Mouse (Mus musculus) cerebellum, adult 2 months (tissue): ENCODE data around the gene Rgp1. TPM values are rescaled to one million over a fixed set of nuclear protein-coding genes. Genes with fewer than 3 reads are reported as not detected.
A peak's percentile ranks its signal among the peaks of the same experiment; 100 is the strongest.

Experiments
- DNase-seq, 2 experiments: peaks; one replicate each; pipeline ENCODE4 v3.0.0; 2021
- H3K27ac ChIP-seq: fragments of 200-500 bp; 2 replicates; pipeline ENCODE4 v1.5.1; 2012; ENCODE audit warnings: low read length, control low read depth, inconsistent platforms; ENCODE audit not compliant: insufficient read depth
- H3K27me3 ChIP-seq: fragments of 200-500 bp; 2 replicates; pipeline ENCODE4 v1.6.1; 2012; ENCODE audit warnings: inconsistent platforms, mild to moderate bottlenecking, low read length, moderate library complexity; ENCODE audit not compliant: control insufficient read depth, insufficient read depth
- H3K4me1 ChIP-seq: fragments of 200-500 bp; 2 replicates; pipeline ENCODE4 v1.6.1; 2011; ENCODE audit warnings: low read length; ENCODE audit not compliant: control insufficient read depth, insufficient read depth
- H3K4me3 ChIP-seq: fragments of 200-500 bp; replicated peaks from 2 replicates; pipeline ENCODE3; 2011; ENCODE audit warnings: mild to moderate bottlenecking, low read depth, low read length, control low read depth; ENCODE audit not compliant: insufficient read depth
- CTCF ChIP-seq: fragments of 200-500 bp; IDR thresholded peaks from 2 replicates; pipeline ENCODE4 v1.5.1; 2011; ENCODE audit warnings: low read depth, mild to moderate bottlenecking, control low read depth, low read length, moderate library complexity, borderline replicate concordance; ENCODE audit not compliant: insufficient read depth
- POLR2A ChIP-seq: fragments of 200-500 bp; IDR thresholded peaks from 2 replicates; pipeline ENCODE4 v1.6.1; 2011; ENCODE audit warnings: low read length, control low read depth, borderline replicate concordance; ENCODE audit not compliant: insufficient read depth
- WGBS: fragments of 180-500 bp; shearing (Covaris S2); methylation state at CpG from one replicate; pipeline ENCODE4 v1.1.7; 2018; 5-methylcytosine and 5-hydroxymethylcytosine counted together
- polyA plus RNA-seq: library from polyadenylated mRNA; depleted of rRNA; stranded (reverse); fragments of >200 nt; gene quantifications from 2 replicates; pipeline ENCODE4 v1.2.3, GENCODE M21; 2012; rRNA removed

Gene Rgp1
- polyA plus RNA-seq, 1 experiment: 30.3 TPM

- Histone ChIP-seq H3K27ac (peak overlapping the region; percentile 23), H3K4me3 (peak overlapping the region; percentile 7), H3K27me3 (no peaks in the 10 kb centered on the region), H3K4me1 (peaks cover 28% of the 10 kb centered on the region)
- 6% methylated on average over 5 of the region's 5 CpGs for WGBS
- TF ChIP-seq POLR2A: no peak
- TF ChIP-seq CTCF: no peak
- DNase-seq: no peak
Observed at GRCm38 (mm10) chr4:43630671-43631045, 52.1 kb downstream of the Rgp1 start.

- 1% methylated on average over 67 of the region's 70 CpGs for WGBS
- DNase-seq: peak; percentile 70 to 80
- peak within 1 kb of the TSS; percentile 88 for H3K4me3 ChIP-seq
- peak within 1 kb of the TSS; percentile 92 for H3K27ac ChIP-seq
- 0 out of 2 replicates have a peak, but pooled peaks have one; percentile 14 for TF ChIP-seq POLR2A
- no peak for TF ChIP-seq CTCF
- H3K4me1 ChIP-seq: peaks cover 28% of the 10 kb centered on the region
- H3K27me3 ChIP-seq: no peaks in the 10 kb centered on the region
Observed at GRCm38 (mm10) chr4:43631046-43631955, 52.8 kb downstream of the Rgp1 start, which contains the start of gene Npr2. TSS of gene Npr2 (plus strand) at chr4:43631935.

GRCm38 (mm10) chr4:43631956-43632920, 53.7 kb downstream of the Rgp1 start:
- 27% methylated on average over 42 of the region's 42 CpGs for WGBS

GRCm38 (mm10) chr4:43633296-43633695, 54.8 kb downstream of the Rgp1 start:
- no peak overlapping the region for H3K27ac ChIP-seq
- DNase-seq: no peak
- no peaks in the 10 kb centered on the region for H3K27me3 ChIP-seq
- TF ChIP-seq POLR2A (no peak), CTCF (no peak)
- H3K4me3 ChIP-seq: peak overlapping the region; percentile 24
- 69% methylated on average over 8 of the region's 8 CpGs for WGBS
- peaks cover 28% of the 10 kb centered on the region for H3K4me1 ChIP-seq

More at GRCm38 (mm10) chr4:43631956-43632920, 53.7 kb downstream of the Rgp1 start:
- H3K4me3 ChIP-seq: peak overlapping the region; percentile 88
- H3K4me1 ChIP-seq: peaks cover 28% of the 10 kb centered on the region
- H3K27me3 ChIP-seq: no peaks in the 10 kb centered on the region
- peak overlapping the region; percentile 92 for H3K27ac ChIP-seq
- DNase-seq: peak; percentile 60 to 75
- TF ChIP-seq POLR2A: no peak
- TF ChIP-seq CTCF: no peak

GRCm38 (mm10) chr4:43633736-43634135, 55.2 kb downstream of the Rgp1 start:
- H3K27me3 ChIP-seq: no peaks in the 10 kb centered on the region
- no peak overlapping the region for H3K27ac ChIP-seq
- TF ChIP-seq CTCF: no peak
- H3K4me3 ChIP-seq: no peak overlapping the region
- WGBS: 65% methylated on average over 2 of the region's 2 CpGs
- peak in 1 of 2 experiments; percentile 16 for DNase-seq
- H3K4me1 ChIP-seq: peaks cover 28% of the 10 kb centered on the region

GRCm38 (mm10) chr4:43634621-43635374, 56.3 kb downstream of the Rgp1 start:
- H3K27me3 ChIP-seq: no peaks in the 10 kb centered on the region
- TF ChIP-seq POLR2A (no peak), CTCF (no peak)
- peaks cover 28% of the 10 kb centered on the region for H3K4me1 ChIP-seq
- 92% methylated on average over 7 of the region's 7 CpGs for WGBS
- no peak overlapping the region for H3K27ac ChIP-seq
- H3K4me3 ChIP-seq: no peak overlapping the region
- DNase-seq: no peak

GRCm38 (mm10) chr4:43636751-43637150, 58.2 kb downstream of the Rgp1 start:
- H3K27ac ChIP-seq: no peak overlapping the region
- no peaks in the 10 kb centered on the region for H3K27me3 ChIP-seq
- TF ChIP-seq POLR2A (no peak), CTCF (no peak)
- peaks cover 22% of the 10 kb centered on the region for H3K4me1 ChIP-seq
- DNase-seq: no peak
- no peak overlapping the region for H3K4me3 ChIP-seq
- WGBS: 80% methylated on average over 6 of the region's 6 CpGs

Other genes with a start within 250 kb of the Rgp1 start
- gene Rusc2, start 196.7 kb upstream of the Rgp1 start, polyA plus RNA-seq: 63.0 and 65.8 TPM in 2 replicates
- 0.87 and 2.0 TPM in 2 replicates for gene Fam166b, start 149.6 kb upstream of the Rgp1 start, polyA plus RNA-seq
- 51.2 and 56.3 TPM in 2 replicates for gene Tesk1, start 136.8 kb upstream of the Rgp1 start, polyA plus RNA-seq
- 0.74 and 0.84 TPM in 2 replicates for gene Cd72, start 124.1 kb upstream of the Rgp1 start, polyA plus RNA-seq
- not detected in 2 replicates for gene Sit1, start 95.0 kb upstream of the Rgp1 start, polyA plus RNA-seq
- gene Ccdc107, start 85.8 kb upstream of the Rgp1 start, polyA plus RNA-seq: 133 and 137 TPM in 2 replicates
- gene Arhgef39, start 79.0 kb upstream of the Rgp1 start, polyA plus RNA-seq: 2.8 and 3.2 TPM in 2 replicates
- 15.8 and 17.7 TPM in 2 replicates for gene Car9, start 71.7 kb upstream of the Rgp1 start, polyA plus RNA-seq
- 18.0 and 21.1 TPM in 2 replicates for gene Tpm2, start 55.0 kb upstream of the Rgp1 start, polyA plus RNA-seq
- 70.4 and 71.2 TPM in 2 replicates for gene Creb3, start 16.4 kb upstream of the Rgp1 start, polyA plus RNA-seq
- 48.8 and 53.9 TPM in 2 replicates for gene Tln1, start 16.0 kb upstream of the Rgp1 start, polyA plus RNA-seq
- 79.8 and 80.0 TPM in 2 replicates for gene Gba2, start 158 bp downstream of the Rgp1 start, polyA plus RNA-seq
- not detected in 2 replicates for gene Msmp, start 5.8 kb downstream of the Rgp1 start, polyA plus RNA-seq
- 140 and 145 TPM in 2 replicates for gene Npr2, start 53.2 kb downstream of the Rgp1 start, polyA plus RNA-seq
- 3.8 and 5.7 TPM in 2 replicates for gene Spag8, start 74.9 kb downstream of the Rgp1 start, polyA plus RNA-seq
- 94.3 and 99.6 TPM in 2 replicates for gene Hint2, start 77.8 kb downstream of the Rgp1 start, polyA plus RNA-seq
- 21.2 and 21.8 TPM in 2 replicates for gene Tmem8b, start 90.3 kb downstream of the Rgp1 start, polyA plus RNA-seq
- 0.77 and 1.0 TPM in 2 replicates for gene Fam221b, start 90.4 kb downstream of the Rgp1 start, polyA plus RNA-seq
- not detected in 2 replicates for gene Olfr70, start 122.1 kb downstream of the Rgp1 start, polyA plus RNA-seq
- gene Olfr71, start 131.5 kb downstream of the Rgp1 start, polyA plus RNA-seq: not detected in 2 replicates
- 1.6 and 1.9 TPM in 2 replicates for gene Hrct1, start 148.5 kb downstream of the Rgp1 start, polyA plus RNA-seq
- 0.76 and 0.88 TPM in 2 replicates for gene Spaar, start 151.3 kb downstream of the Rgp1 start, polyA plus RNA-seq
- gene Olfr159, start 192.3 kb downstream of the Rgp1 start, polyA plus RNA-seq: not detected in 2 replicates
- not detected in 2 replicates for gene Olfr156, start 245.2 kb downstream of the Rgp1 start, polyA plus RNA-seq